23 mouse cellular contexts compared by ENCODE assay signal in genomic region chrX:103490853-103491252, GRCm38 (mm10).
DNase-seq lines count a peak whose midpoint lies in the region; ATAC-seq and TF ChIP-seq lines count a peak whose summit lies in the region.
"Had no signal": no experiment of that assay in that cellular context is flagged by ENCODE, and none has a peak within 500 bp of the region (broad histone marks: within the 10 kb centered on the region; RNA-seq: fewer than 3 reads in every experiment).

No protein-coding gene starts in this region.

- no peaks in the 10 kb centered on the region for H3K27me3 ChIP-seq in liver, embryonic 11.5 days (replicated peaks; ENCODE audit: control insufficient read depth, insufficient read depth, low read length)
- no peaks in the 10 kb centered on the region for H3K27me3 ChIP-seq in cerebellum, adult 2 months (ENCODE audit: control insufficient read depth, insufficient read depth, low read length)
- H3K27me3 ChIP-seq: embryonic facial prominence, embryonic 12.5 days; forebrain, embryonic 13.5 days; forebrain, embryonic 15.5 days had no signal

- no peak for TF ChIP-seq CTCF in cerebellum, adult 2 months (IDR thresholded peaks at IDR 0.05; ENCODE audit: borderline replicate concordance, insufficient read depth, low read depth, low read length)

- no peaks in the 10 kb centered on the region for H3K9me3 ChIP-seq in liver, embryonic 11.5 days (ENCODE audit: control insufficient read depth, low read length)
- H3K9me3 ChIP-seq: embryonic facial prominence, embryonic 10.5 days; embryonic facial prominence, embryonic 12.5 days; forebrain, embryonic 13.5 days; forebrain, embryonic 15.5 days had no signal

- H3K9ac ChIP-seq in liver, embryonic 11.5 days (ENCODE audit: low read depth, low read length) = no peak overlapping the region
- H3K9ac ChIP-seq: embryonic facial prominence, embryonic 12.5 days; forebrain, embryonic 13.5 days; forebrain, embryonic 15.5 days; forebrain, postnatal 0 days had no signal

- peaks cover 8% of the 10 kb centered on the region; the same call in 1 of the 2 replicates for H3K4me1 ChIP-seq in liver, embryonic 11.5 days (replicated peaks; ENCODE audit: control insufficient read depth, insufficient read depth, low read length)
- H3K4me1 ChIP-seq in cerebellum, adult 2 months (ENCODE audit: control insufficient read depth, insufficient read depth, low read length) = no peaks in the 10 kb centered on the region
- H3K4me1 ChIP-seq: embryonic facial prominence, embryonic 12.5 days had no signal

- ATAC-seq in liver, embryonic 11.5 days (replicated peaks; ENCODE audit: low FRiP score) = no peak
- ATAC-seq: activated CD4-positive, CD25-positive, alpha-beta regulatory T cell, adult 4 months; forebrain, embryonic 13.5 days; forebrain, embryonic 15.5 days; forebrain, postnatal 0 days; Patski had no signal

- no peak overlapping the region for H3K27ac ChIP-seq in liver, embryonic 11.5 days (ENCODE audit: low read depth, low read length)
- H3K27ac ChIP-seq in cerebellum, adult 2 months (ENCODE audit: insufficient read depth, low read length) = no peak overlapping the region
- H3K27ac ChIP-seq: embryonic facial prominence, embryonic 10.5 days; embryonic facial prominence, embryonic 12.5 days; forebrain, embryonic 13.5 days; forebrain, embryonic 15.5 days had no signal

- TF ChIP-seq POLR2A in cerebellum, adult 2 months (IDR thresholded peaks at IDR 0.05; ENCODE audit: borderline replicate concordance, insufficient read depth, low read length) = no peak

- H3K36me3 ChIP-seq in liver, embryonic 11.5 days (ENCODE audit: control insufficient read depth, insufficient read depth, low read length) = no peaks in the 10 kb centered on the region
- H3K36me3 ChIP-seq: embryonic facial prominence, embryonic 10.5 days; embryonic facial prominence, embryonic 12.5 days; forebrain, embryonic 15.5 days had no signal

- H3K4me3 ChIP-seq in liver, embryonic 11.5 days (ENCODE audit: low read depth, low read length) = no peak overlapping the region
- no peak overlapping the region for H3K4me3 ChIP-seq in cerebellum, adult 2 months (replicated peaks; ENCODE audit: insufficient read depth, low read depth, low read length)
- H3K4me3 ChIP-seq: embryonic facial prominence, embryonic 10.5 days; embryonic facial prominence, embryonic 12.5 days; forebrain, embryonic 13.5 days; forebrain, embryonic 15.5 days had no signal

- WGBS in liver, embryonic 11.5 days = 53% methylated on average over 2 of the region's 2 CpGs
- WGBS in cerebellum, adult 2 months = 73% methylated on average over 2 of the region's 2 CpGs

- DNase-seq in liver = peak; percentile 39
- no peak for DNase-seq in liver, embryonic 11.5 days (ENCODE audit: low spot score)
- DNase-seq in retina, adult 2 months (ENCODE audit: low read depth, low spot score) = peak; percentile 61
- no peak for DNase-seq in retina, embryonic 14.5 days (ENCODE audit: low spot score)
- peak; percentile 34 for DNase-seq in c-Kit-positive CD71-positive TER-119-positive erythroid progenitor cells, embryonic 14.5 days (ENCODE audit: low spot score)
- DNase-seq in retina, postnatal 7 days (ENCODE audit: low read depth, low spot score) = peak; percentile 57
- no peak for DNase-seq in lung, adult 18-20 months
- DNase-seq in cerebellum, adult 2 months = no peak
- DNase-seq: adrenal gland, adult 8-10 months; adrenal gland, postnatal 14 days; adrenal gland, postnatal 36 days; cerebellum, adult 11 months; cerebellum, adult 18-20 months; cerebellum, adult 9-10 months; cerebellum, postnatal 10 days; cerebellum, postnatal 25 days; forebrain, postnatal 0 days had no signal

- H3K4me2 ChIP-seq in liver, embryonic 11.5 days = no peak overlapping the region
- H3K4me2 ChIP-seq: embryonic facial prominence, embryonic 12.5 days; forebrain, embryonic 13.5 days; forebrain, embryonic 15.5 days had no signal

Comparison
In these comparisons a context has a peak if more than half of its experiments do, and no peak if none do; other contexts are left out.
1. DNase-seq: peak in liver (single experiment), retina, adult 2 months (single experiment), c-Kit-positive CD71-positive TER-119-positive erythroid progenitor cells, embryonic 14.5 days (single experiment) and retina, postnatal 7 days (single experiment); none in liver, embryonic 11.5 days (single experiment), retina, embryonic 14.5 days (single experiment), lung, adult 18-20 months (0 of 2) and cerebellum, adult 2 months (0 of 2).